ENCODE assay signal across 22 mouse cellular contexts in the genomic region with DNA sequence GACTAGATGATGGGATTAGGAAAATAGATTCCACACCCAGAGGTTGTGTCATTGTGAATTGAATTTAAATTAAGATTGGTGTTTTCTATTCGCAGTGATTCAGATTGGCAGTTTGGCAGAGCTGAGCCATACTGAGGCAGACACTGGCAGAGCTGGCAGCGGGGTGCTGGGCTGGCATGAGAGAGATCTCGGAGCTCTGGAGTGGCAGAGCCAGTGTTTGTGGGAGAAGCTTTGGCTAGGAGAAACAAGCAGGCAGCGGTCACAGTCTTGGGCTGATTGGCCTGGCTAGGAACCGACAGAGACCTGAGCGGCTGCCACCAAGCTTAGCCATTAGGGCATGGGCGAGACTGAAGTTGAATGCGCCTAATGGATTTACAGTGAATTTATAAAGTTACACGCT.
DNase-seq lines count a peak whose midpoint lies in the region; ATAC-seq and TF ChIP-seq lines count a peak whose summit lies in the region.
"Had no signal": no experiment of that assay in that cellular context is flagged by ENCODE, and none has a peak within 500 bp of the region (broad histone marks: within the 10 kb centered on the region; RNA-seq: fewer than 3 reads in every experiment).

No protein-coding gene starts in this region.

- TF ChIP-seq POLR2A in brain, embryonic 14.5 days (IDR thresholded peaks at IDR 0.05; ENCODE audit: borderline replicate concordance, extremely low read depth, insufficient read depth, insufficient read length, poor library complexity, severe bottlenecking): no peak

- intact Hi-C loops in left cerebral cortex, postnatal 4 days (cut with DNase I): no loop called here
- intact Hi-C loops in left cerebral cortex, postnatal 25 days (cut with DNase I): no loop called here

- no peaks in the 10 kb centered on the region for H3K27me3 ChIP-seq in forebrain, postnatal 0 days (ENCODE audit: insufficient read depth, low read length)
- H3K27me3 ChIP-seq in forebrain, embryonic 12.5 days: no peaks in the 10 kb centered on the region
- H3K27me3 ChIP-seq: CH12.LX; embryonic facial prominence, embryonic 12.5 days; heart, embryonic 15.5 days; Patski had no signal

- no peak overlapping the region for H3K27ac ChIP-seq in forebrain, postnatal 0 days (ENCODE audit: low read depth, low read length)
- H3K27ac ChIP-seq in forebrain, embryonic 12.5 days: no peak overlapping the region
- H3K27ac ChIP-seq: embryonic facial prominence, embryonic 12.5 days; heart, adult 2 months; heart, embryonic 15.5 days; hindbrain, embryonic 14.5 days had no signal

- no peaks in the 10 kb centered on the region for H3K9me3 ChIP-seq in forebrain, postnatal 0 days (ENCODE audit: low read length)
- H3K9me3 ChIP-seq in forebrain, embryonic 12.5 days: no peaks in the 10 kb centered on the region
- H3K9me3 ChIP-seq: embryonic facial prominence, embryonic 12.5 days; heart, embryonic 15.5 days had no signal

- WGBS in forebrain, postnatal 0 days: 60% methylated on average over 9 of the region's 9 CpGs
- WGBS in forebrain, embryonic 12.5 days: 95% methylated on average over 9 of the region's 9 CpGs

- peak; percentile 2 to 16 for DNase-seq in cerebellum, postnatal 25 days
- no peak for DNase-seq in cerebellum, adult 9-10 months
- DNase-seq in forebrain, postnatal 0 days: peak; percentile 37
- DNase-seq in left cerebral cortex, postnatal 4 days: peak; percentile 23
- DNase-seq in left cerebral cortex, postnatal 25 days (ENCODE audit: low spot score in 2 of 2): no peak
- peak; percentile 31 for DNase-seq in brain, embryonic 14.5 days (ENCODE audit: low read depth)
- DNase-seq in thymus, postnatal 10 days (ENCODE audit: low spot score in 2 of 2): no peak
- DNase-seq: adrenal gland, postnatal 14 days; cerebellum, adult 8-10 months; gastrocnemius, postnatal 14 days; heart, adult 2 months; heart, postnatal 14 days; kidney, adult 2 months had no signal

- no peak overlapping the region for H3K9ac ChIP-seq in forebrain, postnatal 0 days
- H3K9ac ChIP-seq in forebrain, embryonic 12.5 days: no peak overlapping the region
- H3K9ac ChIP-seq: embryonic facial prominence, embryonic 12.5 days; heart, embryonic 15.5 days; hindbrain, embryonic 14.5 days had no signal

- no peak; the same call in 1 of the 2 replicates for ATAC-seq in forebrain, postnatal 0 days
- no peak for ATAC-seq in forebrain, embryonic 12.5 days (ENCODE audit: low FRiP score)
- ATAC-seq: activated CD4-positive, CD25-positive, alpha-beta regulatory T cell, adult 4 months; intestine, embryonic 16.5 days; Patski had no signal

- H3K4me3 ChIP-seq in forebrain, postnatal 0 days (ENCODE audit: low read depth, low read length): no peak overlapping the region
- H3K4me3 ChIP-seq in forebrain, embryonic 12.5 days (replicated peaks): no peak overlapping the region
- H3K4me3 ChIP-seq: embryonic facial prominence, embryonic 12.5 days; heart, adult 2 months; heart, embryonic 15.5 days had no signal

- no peaks in the 10 kb centered on the region for H3K36me3 ChIP-seq in forebrain, postnatal 0 days (ENCODE audit: insufficient read depth)
- no peaks in the 10 kb centered on the region for H3K36me3 ChIP-seq in forebrain, embryonic 12.5 days (replicated peaks)
- H3K36me3 ChIP-seq: embryonic facial prominence, embryonic 12.5 days; heart, embryonic 15.5 days had no signal

- H3K4me2 ChIP-seq in forebrain, postnatal 0 days (ENCODE audit: low read depth): no peak overlapping the region
- H3K4me2 ChIP-seq in forebrain, embryonic 12.5 days: no peak overlapping the region
- H3K4me2 ChIP-seq: embryonic facial prominence, embryonic 12.5 days; heart, embryonic 11.5 days; heart, embryonic 15.5 days; hindbrain, embryonic 14.5 days had no signal

- no peaks in the 10 kb centered on the region for H3K4me1 ChIP-seq in forebrain, postnatal 0 days (ENCODE audit: insufficient read depth)
- H3K4me1 ChIP-seq in forebrain, embryonic 12.5 days: no peaks in the 10 kb centered on the region
- H3K4me1 ChIP-seq: embryonic facial prominence, embryonic 12.5 days; heart, embryonic 15.5 days had no signal

- no peak for TF ChIP-seq CTCF in forebrain, postnatal 0 days (IDR thresholded peaks at IDR 0.05; ENCODE audit: low read depth)
- no peak for TF ChIP-seq CTCF in brain, embryonic 14.5 days (IDR thresholded peaks at IDR 0.05; ENCODE audit: borderline replicate concordance, extremely low read depth, insufficient read depth, insufficient read length)

Comparison
In these comparisons a context has a peak if more than half of its experiments do, and no peak if none do; other contexts are left out.
1. DNase-seq: peak in cerebellum, postnatal 25 days (2 of 2), forebrain, postnatal 0 days (single experiment), left cerebral cortex, postnatal 4 days (single experiment) and brain, embryonic 14.5 days (single experiment); none in cerebellum, adult 9-10 months (single experiment), left cerebral cortex, postnatal 25 days (0 of 2) and thymus, postnatal 10 days (0 of 2).